Mouse (Mus musculus) neural tube, embryonic 13.5 days (tissue): ENCODE measurements around the gene Dcst1. TPM values are rescaled to one million over a fixed set of nuclear protein-coding genes. Genes with fewer than 3 reads are reported as not detected.

Experiments used
- ATAC-seq: fragments of 200-750 bp; cut with Nextera tagmentation; 2 replicates; pipeline ENCODE4 v1.8.0; 2017; ENCODE audit warnings: low read depth, mild to moderate bottlenecking, moderate TSS enrichment, moderate library complexity
- H3K27ac ChIP-seq: fragments of 300-500 bp; sonication (generic); replicated peaks from 2 replicates; pipeline ENCODE4 v1.5.1; 2015; ENCODE audit warnings: moderate library complexity, mild to moderate bottlenecking, inconsistent platforms
- H3K27me3 ChIP-seq: fragments of 300-500 bp; sonication (generic); 2 replicates; pipeline ENCODE4 v1.6.1; 2015; ENCODE audit warnings: mild to moderate bottlenecking, inconsistent platforms
- H3K36me3 ChIP-seq: fragments of 300-500 bp; sonication (generic); 2 replicates; pipeline ENCODE4 v1.6.1; 2015; ENCODE audit warnings: mild to moderate bottlenecking, inconsistent platforms
- H3K4me1 ChIP-seq: fragments of 300-500 bp; sonication (generic); replicated peaks from 2 replicates; pipeline ENCODE4 v1.6.1; 2015; ENCODE audit warnings: inconsistent platforms
- H3K4me2 ChIP-seq: fragments of 300-500 bp; sonication (generic); 2 replicates; pipeline ENCODE4 v1.6.1; 2015; ENCODE audit warnings: inconsistent platforms, mild to moderate bottlenecking, moderate library complexity
- H3K4me3 ChIP-seq: fragments of 300-500 bp; sonication (generic); 2 replicates; pipeline ENCODE4 v1.5.1; 2015; ENCODE audit warnings: mild to moderate bottlenecking, inconsistent platforms
- H3K9ac ChIP-seq: fragments of 300-500 bp; sonication (generic); 2 replicates; pipeline ENCODE4 v1.6.1; 2015; ENCODE audit warnings: moderate library complexity, mild to moderate bottlenecking, inconsistent platforms
- H3K9me3 ChIP-seq: fragments of 300-500 bp; sonication (generic); 2 replicates; pipeline ENCODE4 v1.6.1; 2016; ENCODE audit warnings: inconsistent platforms
- WGBS: fragments of 180-500 bp; shearing (Covaris S2); methylation state at CpG from one replicate; pipeline ENCODE4 v1.1.7; 2015; 5-methylcytosine and 5-hydroxymethylcytosine counted together
- polyA plus RNA-seq: library from polyadenylated mRNA; unstranded; fragments of >200 nt; fragmentation: Nextera tagmentation; extraction: Ambion mirVana; gene quantifications from 2 replicates; pipeline ENCODE4 v1.2.1, GENCODE M21; 2015

Gene Dcst1
- polyA plus RNA-seq, 1 experiment from 2014 or later: 1.1 TPM

- H3K9ac ChIP-seq: peak overlapping the region; percentile 83
- no peaks in the 10 kb centered on the region for H3K9me3 ChIP-seq
- H3K27me3 ChIP-seq: no peaks in the 10 kb centered on the region
- peak; percentile 91 for ATAC-seq
- WGBS: under 1% methylated on average over 29 of the region's 29 CpGs
- peak overlapping the region; percentile 52 for H3K4me3 ChIP-seq
- no peaks in the 10 kb centered on the region for H3K36me3 ChIP-seq
- 0 out of 2 replicates have a peak overlapping the region, but pooled peaks have one; percentile 20 for H3K27ac ChIP-seq
- H3K4me2 ChIP-seq: peak overlapping the region; percentile 76
- peaks cover 21% of the 10 kb centered on the region for H3K4me1 ChIP-seq
These were observed 13.5 kb upstream of the Dcst1 start for GRCm38 (mm10) chr3:89378394-89379067.

- WGBS: 66% methylated on average over 4 of the region's 4 CpGs
- no peaks in the 10 kb centered on the region for H3K27me3 ChIP-seq
- peak; percentile 20; the same call in 1 of the 2 replicates for ATAC-seq
- peak overlapping the region; percentile 76 for H3K4me2 ChIP-seq
- H3K4me1 ChIP-seq: peaks cover 21% of the 10 kb centered on the region
- no peak overlapping the region for H3K9ac ChIP-seq
- H3K36me3 ChIP-seq: no peaks in the 10 kb centered on the region
- no peaks in the 10 kb centered on the region for H3K9me3 ChIP-seq
- H3K4me3 ChIP-seq: 0 out of 2 replicates have a peak overlapping the region, but pooled peaks have one; percentile 52
- H3K27ac ChIP-seq: no peak overlapping the region
These were observed 12.8 kb upstream of the Dcst1 start for GRCm38 (mm10) chr3:89377831-89378230.

DNA sequence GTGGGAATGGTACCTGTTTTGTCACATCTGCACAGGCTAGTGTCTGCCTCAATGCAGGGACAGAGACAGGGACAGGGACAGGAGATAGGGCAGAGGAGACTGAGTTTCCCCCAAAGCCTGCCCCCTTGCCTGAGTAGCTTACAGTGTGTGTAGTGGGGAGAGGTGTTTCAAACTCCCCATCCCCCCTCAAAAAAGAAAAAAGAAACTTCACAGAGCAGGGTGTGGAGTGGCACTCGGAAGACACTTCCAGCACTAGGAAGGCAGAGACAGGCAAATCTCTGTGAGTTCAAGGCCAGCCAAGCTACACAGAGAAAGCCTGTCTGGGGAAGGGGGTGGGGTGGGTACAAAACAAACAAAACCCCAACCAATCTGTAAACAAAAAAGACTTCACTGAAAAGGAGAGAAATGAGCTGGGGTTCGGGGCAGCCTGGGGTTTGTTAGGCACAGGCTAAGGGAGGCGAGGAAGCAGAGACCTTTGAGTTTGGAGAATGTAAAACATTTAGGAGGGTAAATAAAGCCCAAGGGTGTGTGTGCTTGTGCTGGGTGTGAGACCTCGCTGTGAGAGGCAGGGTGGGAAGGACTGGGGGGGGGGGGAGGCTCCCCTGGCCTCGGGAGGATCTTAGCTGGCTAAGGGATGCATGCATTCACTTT, 8.7 kb upstream of the Dcst1 start:
- H3K9me3 ChIP-seq: no peaks in the 10 kb centered on the region
- no peak overlapping the region for H3K4me2 ChIP-seq
- WGBS: 52% methylated on average over 5 of the region's 5 CpGs
- H3K4me3 ChIP-seq: no peak overlapping the region
- H3K36me3 ChIP-seq: no peaks in the 10 kb centered on the region
- no peak overlapping the region for H3K27ac ChIP-seq
- ATAC-seq: no peak
- H3K9ac ChIP-seq: no peak overlapping the region
- H3K4me1 ChIP-seq: peaks cover 9% of the 10 kb centered on the region
- H3K27me3 ChIP-seq: 0 out of 2 replicates have a peak, but pooled peaks cover 3% of the 10 kb centered on the region

DNA sequence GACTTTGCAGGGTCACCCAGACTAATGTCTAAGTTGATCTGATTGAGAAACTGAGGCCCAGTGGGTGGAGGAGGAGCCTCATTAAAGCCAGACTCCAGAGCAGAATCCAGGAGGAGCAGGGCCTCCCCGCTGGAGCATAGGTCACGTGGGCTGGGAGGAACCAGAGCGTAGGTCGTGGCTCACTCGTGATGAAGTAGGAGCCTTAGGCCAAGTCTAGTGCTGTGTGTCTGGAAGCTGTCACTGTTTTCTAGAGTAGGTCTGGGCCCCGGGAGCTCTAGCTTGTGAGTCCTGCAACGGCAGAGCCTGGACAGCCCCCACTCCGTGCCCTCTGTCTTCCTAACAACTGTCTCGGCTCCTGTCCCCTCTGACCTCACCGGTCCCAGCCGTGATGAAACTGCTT, 2.3 kb upstream of the Dcst1 start:
- 80% methylated on average over 11 of the region's 11 CpGs for WGBS

GRCm38 (mm10) chr3:89365486-89366414, 697 bp upstream of the Dcst1 start:
- Histone ChIP-seq H3K36me3 (no peaks in the 10 kb centered on the region), H3K4me1 (no peaks in the 10 kb centered on the region), H3K9me3 (no peaks in the 10 kb centered on the region), H3K27ac (no peak overlapping the region), H3K4me2 (no peak overlapping the region), H3K4me3 (no peak overlapping the region), H3K27me3 (no peaks in the 10 kb centered on the region), H3K9ac (no peak overlapping the region)
- no peak for ATAC-seq
- whole genome bisulfite sequencing: 75% methylated on average over 20 of the region's 20 CpGs

More for the DNA sequence above, 2.3 kb upstream of the Dcst1 start:
- Histone ChIP-seq H3K27ac (no peak overlapping the region), H3K9ac (no peak overlapping the region), H3K4me2 (no peak overlapping the region), H3K4me3 (no peak overlapping the region), H3K9me3 (no peaks in the 10 kb centered on the region), H3K4me1 (no peaks in the 10 kb centered on the region), H3K27me3 (0 out of 2 replicates have a peak, but pooled peaks cover 3% of the 10 kb centered on the region), H3K36me3 (no peaks in the 10 kb centered on the region)
- ATAC-seq: no peak

DNA sequence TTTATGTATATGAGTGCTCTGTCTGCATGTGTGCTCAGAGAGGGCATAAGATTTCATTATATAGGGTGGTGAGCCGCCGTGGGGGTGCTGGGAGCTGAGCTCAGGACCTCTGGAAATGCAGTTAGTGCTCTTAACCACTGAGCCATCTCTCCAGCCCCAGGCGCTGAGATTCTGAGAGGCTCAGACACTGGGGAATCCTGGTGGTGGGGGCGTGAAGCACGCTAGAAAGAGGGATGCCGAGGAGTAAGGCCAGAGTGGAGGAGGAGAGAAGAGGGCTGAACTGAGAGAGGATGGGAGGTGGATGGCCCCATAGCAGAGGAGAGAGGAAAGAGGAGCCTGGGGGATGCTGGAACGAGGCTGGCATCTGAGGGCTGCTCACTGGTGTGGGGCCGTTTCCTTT, 422 bp downstream of the Dcst1 start:
- ATAC-seq: no peak
- no peaks in the 10 kb centered on the region for H3K27me3 ChIP-seq
- 57% methylated on average over 8 of the region's 8 CpGs for WGBS
- H3K4me1 ChIP-seq: no peaks in the 10 kb centered on the region
- H3K4me3 ChIP-seq: no peak overlapping the region
- no peak overlapping the region for H3K9ac ChIP-seq
- no peaks in the 10 kb centered on the region for H3K9me3 ChIP-seq
- no peak overlapping the region for H3K27ac ChIP-seq
- H3K4me2 ChIP-seq: no peak overlapping the region
- H3K36me3 ChIP-seq: no peaks in the 10 kb centered on the region

GRCm38 (mm10) chr3:89361675-89362074, 3.4 kb downstream of the Dcst1 start, which contains the start of gene Dcst2:
Gene Dcst2 (plus strand): TSS chr3:89361975.
- Histone ChIP-seq H3K36me3 (no peaks in the 10 kb centered on the region), H3K4me2 (no peak within 1 kb of the TSS), H3K27ac (no peak within 1 kb of the TSS), H3K4me1 (no peaks in the 10 kb centered on the region), H3K9ac (no peak within 1 kb of the TSS), H3K4me3 (no peak within 1 kb of the TSS), H3K27me3 (no peaks in the 10 kb centered on the region), H3K9me3 (no peaks in the 10 kb centered on the region)
- ATAC-seq: no peak
- WGBS: 84% methylated on average over 7 of the region's 7 CpGs

DNA sequence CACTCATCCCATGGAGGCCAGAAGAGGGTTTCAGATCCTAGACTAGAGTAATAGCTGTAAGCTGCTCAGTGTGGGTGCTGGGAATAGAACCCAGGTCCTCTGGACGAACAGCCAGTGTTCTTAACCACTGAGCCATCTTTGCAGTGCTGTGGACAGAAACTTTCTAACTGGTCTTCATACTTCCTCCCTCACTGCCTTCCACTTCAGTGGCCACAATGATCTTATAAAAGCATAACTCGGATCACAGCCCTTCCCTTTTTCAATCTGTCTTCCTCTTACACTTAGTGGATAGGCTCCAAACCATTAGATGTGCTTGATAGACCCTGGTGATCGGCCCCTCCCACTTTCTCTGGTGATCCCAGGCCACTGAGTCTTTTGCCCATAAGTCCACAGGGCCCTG, 4.8 kb downstream of the Dcst1 start:
- Histone ChIP-seq H3K27me3 (no peaks in the 10 kb centered on the region), H3K9ac (no peak overlapping the region), H3K36me3 (no peaks in the 10 kb centered on the region), H3K9me3 (no peaks in the 10 kb centered on the region), H3K4me2 (no peak overlapping the region), H3K4me1 (no peaks in the 10 kb centered on the region), H3K4me3 (no peak overlapping the region), H3K27ac (no peak overlapping the region)
- 79% methylated on average over 3 of the region's 3 CpGs for WGBS
- no peak for ATAC-seq

- no peaks in the 10 kb centered on the region for H3K9me3 ChIP-seq
- no peak for ATAC-seq
- no peak overlapping the region for H3K4me3 ChIP-seq
- no peaks in the 10 kb centered on the region for H3K36me3 ChIP-seq
- H3K4me1 ChIP-seq: no peaks in the 10 kb centered on the region
- 67% methylated on average over 6 of the region's 6 CpGs for WGBS
- no peak overlapping the region for H3K4me2 ChIP-seq
- H3K9ac ChIP-seq: no peak overlapping the region
- no peaks in the 10 kb centered on the region for H3K27me3 ChIP-seq
- no peak overlapping the region for H3K27ac ChIP-seq
These were observed 5.4 kb downstream of the Dcst1 start for GRCm38 (mm10) chr3:89359630-89360029.

GRCm38 (mm10) chr3:89356029-89356428, 9.0 kb downstream of the Dcst1 start:
- Histone ChIP-seq H3K36me3 (no peaks in the 10 kb centered on the region), H3K4me3 (no peak overlapping the region), H3K4me1 (no peaks in the 10 kb centered on the region), H3K27ac (no peak overlapping the region), H3K9ac (no peak overlapping the region), H3K4me2 (no peak overlapping the region), H3K27me3 (peaks cover 6% of the 10 kb centered on the region; the same call in 1 of the 2 replicates), H3K9me3 (no peaks in the 10 kb centered on the region)
- 74% methylated on average over 9 of the region's 9 CpGs for WGBS
- no peak for ATAC-seq

- no peak overlapping the region for H3K4me3 ChIP-seq
- H3K27me3 ChIP-seq: peaks cover 6% of the 10 kb centered on the region; the same call in 1 of the 2 replicates
- no peak overlapping the region for H3K4me2 ChIP-seq
- H3K27ac ChIP-seq: no peak overlapping the region
- no peak for ATAC-seq
- no peaks in the 10 kb centered on the region for H3K9me3 ChIP-seq
- WGBS: 84% methylated on average over 6 of the region's 6 CpGs
- peaks cover 4% of the 10 kb centered on the region for H3K4me1 ChIP-seq
- H3K9ac ChIP-seq: no peak overlapping the region
- no peaks in the 10 kb centered on the region for H3K36me3 ChIP-seq
These were observed 9.5 kb downstream of the Dcst1 start for GRCm38 (mm10) chr3:89355512-89355902.
